Mouse (Mus musculus) spleen, postnatal 0 days (tissue): ENCODE data around the gene 4930444G20Rik. TPM values are rescaled to one million over a fixed set of nuclear protein-coding genes. Genes with fewer than 3 reads are reported as not detected.

Experiments used
- polyA plus RNA-seq: library from polyadenylated mRNA; unstranded; fragments of >200 nt; fragmentation: Nextera tagmentation; extraction: Ambion mirVana; gene quantifications from 2 replicates; pipeline ENCODE4 v1.2.1, GENCODE M21; 2015

Gene 4930444G20Rik
- polyA plus RNA-seq: not detected in 2 replicates

DNA sequence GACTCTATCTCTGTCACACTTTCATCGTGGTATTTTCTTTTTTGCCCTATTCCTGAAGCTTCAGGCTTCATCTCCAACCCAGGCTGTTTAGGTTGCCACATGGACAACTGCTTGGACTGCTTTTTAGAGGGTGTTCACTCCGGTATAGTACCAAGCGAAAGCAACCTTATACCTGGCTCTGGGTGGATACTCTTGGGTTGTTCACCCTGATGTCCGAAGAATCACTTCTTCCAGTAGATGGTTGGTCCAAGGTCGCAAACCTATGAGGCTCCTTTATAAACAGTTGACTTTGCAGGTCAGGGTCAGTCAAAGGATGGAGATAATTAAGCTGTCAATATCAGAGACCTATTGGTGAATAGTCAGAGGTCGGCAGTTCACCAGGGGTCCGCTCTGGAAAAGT lies at the start of gene 4930444G20Rik:
Gene 4930444G20Rik (minus strand): TSS at position 101 of the 400 bp plus-strand sequence.

Other genes with a start within 250 kb of the 4930444G20Rik start
- 16.6 and 23.5 TPM in 2 replicates for gene Sgk1, start 185.9 kb downstream of the 4930444G20Rik start, polyA plus RNA-seq
- gene E030030I06Rik, start 81.2 kb upstream of the 4930444G20Rik start, polyA plus RNA-seq: 8.3 and 13.9 TPM in 2 replicates
- gene Raet1e, start 90.5 kb upstream of the 4930444G20Rik start, polyA plus RNA-seq: 0.89 and 1.0 TPM in 2 replicates
- gene H60b, start 90.5 kb upstream of the 4930444G20Rik start, polyA plus RNA-seq: 0.66 and 1.1 TPM in 2 replicates